Mouse (Mus musculus) MEL (cell line): ENCODE results near the gene Rnf207. TPM values are rescaled to one million over a fixed set of nuclear protein-coding genes. Genes with fewer than 3 reads are reported as not detected.

Experiments
- DNase-seq: peaks from one replicate; pipeline ENCODE4 v3.0.0; 2011; ENCODE audit warnings: low read depth, low spot score
- H3K27ac ChIP-seq: 2 replicates; pipeline ENCODE4 v1.5.1; 2012; ENCODE audit warnings: low read depth, mild to moderate bottlenecking, control low read depth, low read length, moderate library complexity; ENCODE audit not compliant: control insufficient read depth
- H3K27me3 ChIP-seq, 2 experiments: fragments of 150-350 bp in 1 of 2; sonication (generic) in 1 of 2; 2 replicates each; pipeline ENCODE4 v1.6.1; 2012; ENCODE audit warnings: low read length in 2 of 2, mild to moderate bottlenecking in 2 of 2, improper control_type of control experiment in 1 of 2, moderate library complexity in 1 of 2; ENCODE audit not compliant: insufficient read depth in 2 of 2, control insufficient read depth in 1 of 2
- H3K36me3 ChIP-seq, 2 experiments: 2 replicates each; pipeline ENCODE4 v1.6.1; 2012 to 2014; ENCODE audit warnings: low read length in 2 of 2, improper control_type of control experiment in 1 of 2, inconsistent platforms in 1 of 2, mild to moderate bottlenecking in 1 of 2; ENCODE audit not compliant: insufficient read depth in 2 of 2, control insufficient read depth in 1 of 2
- H3K4me1 ChIP-seq, 2 experiments: fragments of 150-350 bp in 1 of 2; sonication (generic) in 1 of 2; 2 replicates each; pipeline ENCODE4 v1.6.1; 2012; ENCODE audit warnings: low read length in 2 of 2, improper control_type of control experiment in 1 of 2, mild to moderate bottlenecking in 1 of 2; ENCODE audit not compliant: insufficient read depth in 2 of 2, control insufficient read depth in 1 of 2
- H3K4me3 ChIP-seq, 2 experiments: fragments of 150-350 bp in 1 of 2; sonication (generic) in 1 of 2; 2 replicates each; pipeline ENCODE4 v1.5.1; 2012; ENCODE audit warnings: low read depth in 2 of 2, low read length in 2 of 2, mild to moderate bottlenecking in 2 of 2, moderate library complexity in 2 of 2, control low read depth in 1 of 2, improper control_type of control experiment in 1 of 2; ENCODE audit not compliant: control insufficient read depth in 1 of 2, insufficient read depth in 1 of 2
- H3K79me2 ChIP-seq: 2 replicates; pipeline ENCODE4 v1.6.1; 2012; ENCODE audit warnings: mild to moderate bottlenecking, low read length, moderate library complexity; ENCODE audit not compliant: control insufficient read depth, poor library complexity, insufficient read depth
- H3K9ac ChIP-seq: 2 replicates; pipeline ENCODE4 v1.6.1; 2012; ENCODE audit warnings: low read depth, mild to moderate bottlenecking, control low read depth, low read length, moderate library complexity; ENCODE audit not compliant: control insufficient read depth, poor library complexity, severe bottlenecking
- H3K9me3 ChIP-seq: fragments of 150-350 bp; sonication (generic); replicated peaks from 2 replicates; pipeline ENCODE4 v1.6.1; 2012; ENCODE audit warnings: mild to moderate bottlenecking, low read length, improper control_type of control experiment, moderate library complexity; ENCODE audit not compliant: insufficient read depth
- CHD1 ChIP-seq: IDR thresholded peaks from 2 replicates; pipeline ENCODE4 v1.6.1; 2012; ENCODE audit warnings: low read depth, mild to moderate bottlenecking, inconsistent platforms, low read length, improper control_type of control experiment
- CHD2 ChIP-seq: IDR thresholded peaks from 2 replicates; pipeline ENCODE4 v1.6.1; 2011; ENCODE audit warnings: low read length, improper control_type of control experiment
- E2F4 ChIP-seq: IDR thresholded peaks from 2 replicates; pipeline ENCODE4 v1.6.1; 2011; ENCODE audit warnings: low read depth, low read length, improper control_type of control experiment, borderline replicate concordance
- EP300 ChIP-seq, 2 experiments: IDR thresholded peaks; 2 replicates each; pipeline ENCODE4 v1.6.1; 2011; ENCODE audit warnings: improper control_type of control experiment in 2 of 2, low read length in 2 of 2, low read depth in 1 of 2, mild to moderate bottlenecking in 1 of 2
- ETS1 ChIP-seq: IDR thresholded peaks from 2 replicates; pipeline ENCODE4 v1.6.1; 2012; ENCODE audit warnings: low read depth, mild to moderate bottlenecking, inconsistent platforms, low read length, improper control_type of control experiment, moderate library complexity
- GATA1 ChIP-seq: IDR thresholded peaks from 2 replicates; pipeline ENCODE4 v1.6.1; 2011; ENCODE audit warnings: low read depth, low read length, improper control_type of control experiment
- HCFC1 ChIP-seq: IDR thresholded peaks from 2 replicates; pipeline ENCODE4 v1.6.1; 2012; ENCODE audit warnings: low read depth, mild to moderate bottlenecking, inconsistent platforms, low read length, improper control_type of control experiment, moderate library complexity
- JUND ChIP-seq: IDR thresholded peaks from 2 replicates; pipeline ENCODE4 v1.6.1; 2011; ENCODE audit warnings: low read depth, mild to moderate bottlenecking, improper control_type of control experiment, low read length
- KAT2A ChIP-seq: conservative IDR thresholded peaks from 2 replicates; pipeline ENCODE4 v1.6.1; 2012; ENCODE audit warnings: low read depth, low read length, improper control_type of control experiment, inconsistent platforms
- MAFK ChIP-seq: IDR thresholded peaks from 2 replicates; pipeline ENCODE4 v1.6.1; 2011; ENCODE audit warnings: low read depth, mild to moderate bottlenecking, low read length, improper control_type of control experiment, borderline replicate concordance
- MAZ ChIP-seq: IDR thresholded peaks from 2 replicates; pipeline ENCODE4 v1.6.1; 2012; ENCODE audit warnings: low read depth, mild to moderate bottlenecking, inconsistent platforms, low read length, improper control_type of control experiment
- MXI1 ChIP-seq: IDR thresholded peaks from 2 replicates; pipeline ENCODE4 v1.6.1; 2011; ENCODE audit warnings: mild to moderate bottlenecking, low read depth, low read length, improper control_type of control experiment
- MYB ChIP-seq: IDR thresholded peaks from 2 replicates; pipeline ENCODE4 v1.6.1; 2011; ENCODE audit warnings: mild to moderate bottlenecking, low read depth, low read length, improper control_type of control experiment
- MYC ChIP-seq: IDR thresholded peaks from 2 replicates; pipeline ENCODE4 v1.6.1; 2011; ENCODE audit warnings: low read depth, mild to moderate bottlenecking, low read length, improper control_type of control experiment, moderate library complexity
- NELFE ChIP-seq: IDR thresholded peaks from 2 replicates; pipeline ENCODE4 v1.6.1; 2011; ENCODE audit warnings: low read depth, low read length, improper control_type of control experiment
- NRF1 ChIP-seq: IDR thresholded peaks from 2 replicates; pipeline ENCODE4 v1.6.1; 2014; ENCODE audit warnings: low read depth, mild to moderate bottlenecking, inconsistent platforms, low read length, improper control_type of control experiment, moderate library complexity; ENCODE audit not compliant: poor library complexity, insufficient read depth, severe bottlenecking
- POLR2A ChIP-seq, 2 experiments: IDR thresholded peaks; 2 replicates each; pipeline ENCODE4 v1.6.1; 2011 to 2012; ENCODE audit warnings: low read length in 2 of 2, mild to moderate bottlenecking in 2 of 2, control low read depth in 1 of 2, improper control_type of control experiment in 1 of 2, low read depth in 1 of 2, moderate library complexity in 1 of 2; ENCODE audit not compliant: control insufficient read depth in 1 of 2, insufficient read depth in 1 of 2, poor library complexity in 1 of 2
- POLR2AphosphoS2 ChIP-seq: IDR thresholded peaks from 2 replicates; pipeline ENCODE4 v1.6.1; 2011; ENCODE audit warnings: low read length, improper control_type of control experiment
- POLR2AphosphoS5 ChIP-seq: IDR thresholded peaks from 2 replicates; pipeline ENCODE4 v1.6.1; 2012; ENCODE audit warnings: low read depth, borderline replicate concordance, mild to moderate bottlenecking, inconsistent platforms, low read length, moderate library complexity, mixed read lengths
- RAD21 ChIP-seq: IDR thresholded peaks from 2 replicates; pipeline ENCODE4 v1.6.1; 2011; ENCODE audit warnings: mild to moderate bottlenecking, low read depth, low read length, improper control_type of control experiment
- TAL1 ChIP-seq: IDR thresholded peaks from 2 replicates; pipeline ENCODE4 v1.6.1; 2012; ENCODE audit warnings: mild to moderate bottlenecking, inconsistent platforms, low read length, moderate library complexity, mixed read lengths
- TBP ChIP-seq: IDR thresholded peaks from 2 replicates; pipeline ENCODE4 v1.8.0; 2011; ENCODE audit warnings: low read depth, low read length, improper control_type of control experiment
- TCF12 ChIP-seq: IDR thresholded peaks from 2 replicates; pipeline ENCODE4 v1.6.1; 2014; ENCODE audit warnings: low read depth, mild to moderate bottlenecking, inconsistent platforms, low read length, improper control_type of control experiment, moderate library complexity
- UBTF ChIP-seq: IDR thresholded peaks from 2 replicates; pipeline ENCODE4 v1.6.1; 2012; ENCODE audit warnings: low read depth, mild to moderate bottlenecking, inconsistent platforms, low read length, improper control_type of control experiment, moderate library complexity, borderline replicate concordance; ENCODE audit not compliant: insufficient read depth
- ZC3H11A ChIP-seq: IDR thresholded peaks from 2 replicates; pipeline ENCODE4 v1.6.1; 2012; ENCODE audit warnings: low read depth, mild to moderate bottlenecking, inconsistent platforms, low read length, improper control_type of control experiment
- ZKSCAN1 ChIP-seq: IDR thresholded peaks from 2 replicates; pipeline ENCODE4 v1.6.1; 2012; ENCODE audit warnings: low read depth, mild to moderate bottlenecking, inconsistent platforms, low read length, improper control_type of control experiment, moderate library complexity
- ZMIZ1 ChIP-seq: IDR thresholded peaks from 2 replicates; pipeline ENCODE4 v1.6.1; 2012; ENCODE audit warnings: low read depth, mild to moderate bottlenecking, inconsistent platforms, low read length, improper control_type of control experiment, moderate library complexity
- ZNF384 ChIP-seq: IDR thresholded peaks from 2 replicates; pipeline ENCODE4 v1.6.1; 2012; ENCODE audit warnings: low read depth, mild to moderate bottlenecking, inconsistent platforms, low read length, improper control_type of control experiment
- polyA plus RNA-seq, 2 experiments: library from polyadenylated mRNA; stranded (reverse) in 1 of 2; unstranded in 1 of 2; fragments of >175 nt in 1 of 2; fragments of >200 nt in 1 of 2; gene quantifications; 2 replicates each; pipeline versions ENCODE4 v1.2.1 to v1.2.4; 2012; ENCODE audit warnings: low replicate concordance in 2 of 2, low read depth in 1 of 2; ENCODE audit not compliant: insufficient read length in 2 of 2, insufficient read depth in 1 of 2, missing spikeins in 1 of 2
- total RNA-seq: library from RNA; depleted of rRNA; stranded (reverse); fragments of 300-350 nt; gene quantifications from 2 replicates; pipeline ENCODE4 v1.2.3, GENCODE M21; 2012

Rnf207 gene
- total and polyA plus RNA-seq, 3 experiments = 0.36 TPM; not detected in 2

DNA sequence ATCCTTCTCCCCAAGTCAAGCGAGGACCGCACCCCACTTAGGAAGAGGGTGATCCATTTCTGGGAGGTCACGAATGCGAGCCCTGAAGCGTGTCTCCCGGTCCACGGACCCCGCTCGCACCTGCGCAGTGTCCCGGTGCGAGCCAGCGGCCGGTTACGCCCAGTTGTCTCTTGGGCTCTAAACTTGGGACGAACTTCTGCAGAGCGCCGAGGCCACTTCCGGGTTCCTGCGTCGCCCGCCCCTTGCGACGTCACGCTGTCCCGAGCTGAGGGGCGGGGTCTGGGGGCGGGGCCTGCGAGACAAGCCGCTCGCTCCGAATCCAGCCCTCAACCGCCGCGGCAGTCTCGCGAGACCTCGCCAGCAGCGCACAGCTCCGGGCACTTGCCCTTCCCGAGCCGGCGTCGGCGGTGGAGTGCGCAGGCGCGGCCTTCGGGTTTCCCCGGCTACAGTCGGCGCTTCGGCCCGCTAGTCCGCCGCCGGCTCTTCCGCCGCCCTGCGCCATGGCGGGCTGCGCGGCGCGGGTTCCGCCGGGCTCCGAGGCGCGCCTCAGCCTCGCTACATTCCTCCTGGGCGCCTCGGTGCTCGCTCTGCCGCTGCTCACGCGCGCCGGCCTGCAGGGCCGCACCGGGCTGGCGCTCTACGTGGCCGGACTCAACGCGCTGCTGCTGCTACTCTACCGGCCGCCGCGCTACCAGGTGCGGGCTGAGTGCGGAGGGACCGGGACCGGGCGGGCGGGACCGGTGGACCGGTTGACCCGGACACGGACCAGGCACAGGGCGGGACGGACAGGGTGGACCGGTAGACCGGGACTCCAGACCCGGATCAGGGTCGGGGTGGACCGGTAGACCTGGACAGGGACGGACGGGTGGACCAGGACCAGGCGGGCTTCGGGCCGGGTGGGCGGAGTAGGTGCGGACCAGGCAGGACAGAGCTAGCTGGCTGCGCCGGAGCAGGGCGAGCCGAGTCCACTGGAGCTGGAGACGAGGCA, 21.6 kb downstream of the Rnf207 start, which contains the start of gene Icmt (continued):
- TF ChIP-seq MYC (no peak), POLR2A (IDR thresholded peaks at IDR 0.05; ENCODE audit: control insufficient read depth in 1 of 2, insufficient read depth in 1 of 2, low read depth in 1 of 2, low read length in 2 of 2, poor library complexity in 1 of 2) (peak; percentile 80 to 96), E2F4 (no peak), ZKSCAN1 (no peak), ZMIZ1 (no peak; the same call in none of the 2 replicates), MAZ (no peak), MYB (no peak), EP300 (IDR thresholded peaks at IDR 0.05; ENCODE audit: low read depth in 1 of 2, low read length in 2 of 2) (no peak), KAT2A (no peak; the same call in 1 of the 2 replicates), RAD21 (no peak), JUND (no peak), MXI1 (peak; percentile 60), POLR2AphosphoS5 (no peak), POLR2AphosphoS2 (peak; percentile 93), ZNF384 (no peak), CHD2 (peak; percentile 97), TCF12 (peak; percentile 54), GATA1 (no peak)

DNA sequence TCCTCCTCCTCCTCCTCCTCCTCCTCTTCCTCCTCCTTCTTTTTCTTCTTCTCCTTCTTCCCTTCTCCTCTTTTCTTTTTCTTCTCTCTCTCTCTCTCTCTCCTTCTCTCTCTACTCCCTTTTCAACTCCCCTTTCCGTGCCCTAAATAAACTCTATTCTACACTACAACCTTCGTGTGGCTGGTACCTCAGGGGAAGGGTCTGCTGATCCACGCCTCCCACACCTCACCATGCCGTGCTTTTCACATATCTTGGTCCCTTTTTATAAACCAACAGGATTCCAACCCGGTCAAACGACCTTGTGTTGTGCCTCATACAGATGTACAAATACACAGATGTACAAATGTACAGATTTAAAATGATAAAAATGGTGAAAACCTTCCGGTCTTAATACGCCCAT, 22.4 kb downstream of the Rnf207 start:
- H3K4me1 ChIP-seq = peaks cover 4 to 14% of the 10 kb centered on the region in 2 experiments; a peak in 3 of 4 replicates
- no peak for DNase-seq
- H3K9me3 ChIP-seq = no peaks in the 10 kb centered on the region
- H3K79me2 ChIP-seq = peaks cover 20% of the 10 kb centered on the region
- H3K36me3 ChIP-seq = peaks cover 0 to 8% of the 10 kb centered on the region in 2 experiments; a peak in 1 of 4 replicates
- no peak for TF ChIP-seq NELFE
- TF ChIP-seq KAT2A = 0 out of 2 replicates have a peak, but pooled peaks have one; percentile 9
- TF ChIP-seq CHD1 = peak; percentile 95; the same call in 1 of the 2 replicates
- no peak for TF ChIP-seq TCF12
- TF ChIP-seq HCFC1 = peak; percentile 18; the same call in 1 of the 2 replicates
- no peak for TF ChIP-seq UBTF
- TF ChIP-seq ZC3H11A = no peak
- peak; percentile 25; the same call in 1 of the 2 replicates for TF ChIP-seq MXI1
- TF ChIP-seq TAL1 = no peak
- TF ChIP-seq ETS1 = no peak
- no peak for TF ChIP-seq NRF1
- no peak for TF ChIP-seq TBP
- TF ChIP-seq MAFK = no peak
- 0 out of 2 replicates have a peak, but pooled peaks have one; percentile 1 for TF ChIP-seq MYC
- peak overlapping the region; percentile 63 to 72 for H3K4me3 ChIP-seq
- peak overlapping the region; percentile 72 for H3K9ac ChIP-seq
- peak overlapping the region; percentile 88 for H3K27ac ChIP-seq
- no peaks in the 10 kb centered on the region for H3K27me3 ChIP-seq
